Mouse (Mus musculus) heart, postnatal 10 days (tissue): ENCODE results near the gene Gm340. TPM values are rescaled to one million over a fixed set of nuclear protein-coding genes. Genes with fewer than 3 reads are reported as not detected.

Experiments
- DNase-seq, 2 experiments: peaks; one replicate each; pipeline ENCODE4 v3.0.0; 2021
- intact Hi-C: fragments of 180-260 bp; cut with DNase I; formaldehyde crosslinking; loops from one replicate; pipeline ENCODE4 v1.15.1; 2025
- microRNA-seq, 2 experiments: library from miRNA; unstranded; fragments of <30 nt; microRNA quantifications; one replicate each; pipeline ENCODE4 v1.2.0; 2022
- total RNA-seq, 2 experiments: library from RNA; stranded (reverse); gene quantifications; 2 replicates each; pipeline ENCODE4 v1.2.3; 2021

Gene Gm340
- total RNA-seq, 2 experiments from 2014 or later: 12.5 to 12.7 TPM

GRCm38 (mm10) chr19:41611683-41612082 is 29.5 kb downstream of the Gm340 start:
- DNase-seq: no peak
- intact Hi-C loops: no loop called here

- intact Hi-C loops: no loop called here
- no peak for DNase-seq
Measured at GRCm38 (mm10) chr19:41613325-41614087, 31.3 kb downstream of the Gm340 start.

- intact Hi-C loops: no loop called here
- no peak for DNase-seq
Measured at GRCm38 (mm10) chr19:41615606-41616224, 33.5 kb downstream of the Gm340 start.

GRCm38 (mm10) chr19:41616274-41616673 is 34.1 kb downstream of the Gm340 start:
- intact Hi-C loops: no loop called here
- DNase-seq: no peak

GRCm38 (mm10) chr19:41617102-41617501 is 34.9 kb downstream of the Gm340 start:
- intact Hi-C loops: no loop called here
- no peak for DNase-seq

GRCm38 (mm10) chr19:41618153-41618657 is 36.0 kb downstream of the Gm340 start:
- no peak for DNase-seq
- intact Hi-C loops: no loop called here

- peak; percentile 66 to 72 for DNase-seq
- intact Hi-C loops: no loop called here
Measured at GRCm38 (mm10) chr19:41618771-41619385, 36.7 kb downstream of the Gm340 start.

- intact Hi-C loops: loop anchor here (10.0 kb wide), 1 partner anchor 306 kb away; no protein-coding TSS in a partner anchor
- DNase-seq: peak; percentile 21 to 48
Measured at GRCm38 (mm10) chr19:41620366-41621092, 38.4 kb downstream of the Gm340 start.

- intact Hi-C loops: loop anchor here (10.0 kb wide), 1 partner anchor 314 kb away; no protein-coding TSS in a partner anchor
- DNase-seq: no peak
Measured at GRCm38 (mm10) chr19:41628970-41629369, 46.8 kb downstream of the Gm340 start.

GRCm38 (mm10) chr19:41629532-41629931 is 47.4 kb downstream of the Gm340 start:
- intact Hi-C loops: loop anchor here (10.0 kb wide), 1 partner anchor 315 kb away; no protein-coding TSS in a partner anchor
- DNase-seq: peak; percentile 59 to 80

GRCm38 (mm10) chr19:41634099-41634498 is 51.9 kb downstream of the Gm340 start:
- intact Hi-C loops: no loop called here
- no peak for DNase-seq

- intact Hi-C loops: no loop called here
Measured at GRCm38 (mm10) chr19:41634999-41635398, 52.8 kb downstream of the Gm340 start.

More at GRCm38 (mm10) chr19:41634999-41635398, 52.8 kb downstream of the Gm340 start:
- no peak for DNase-seq

Small RNA genes within 50 kb of the gene (microRNA-seq; reads per million reads assigned to microRNA genes)
- gene Mir8091: 0 to 0.35 reads per million in 2 experiments

Other genes with a start within 250 kb of the Gm340 start
- gene Pik3ap1, start 197.3 kb upstream of the Gm340 start, total RNA-seq: 1 to 10 TPM; 1.1 to 1.6 TPM
- gene Lcor, start 99.7 kb upstream of the Gm340 start, total RNA-seq: 10 to 100 TPM; 13.7 to 13.8 TPM
- under 1 TPM; 0.05 to 0.40 TPM for gene Slit1, start 161.3 kb downstream of the Gm340 start, total RNA-seq
- gene Arhgap19, start 219.7 kb downstream of the Gm340 start, total RNA-seq: 1 to 10 TPM; 4.6 to 4.9 TPM
- gene Frat1, start 247.6 kb downstream of the Gm340 start, total RNA-seq: 1 to 10 TPM; 2.2 to 3.8 TPM